Mouse (Mus musculus): Measurements from ENCODE around the gene Tvp23b. TPM values are rescaled to one million over a fixed set of nuclear protein-coding genes. Genes with fewer than 3 reads are reported as not detected.

Tvp23b gene
- total RNA-seq, 1 experiment = 62.5 TPM

DNA sequence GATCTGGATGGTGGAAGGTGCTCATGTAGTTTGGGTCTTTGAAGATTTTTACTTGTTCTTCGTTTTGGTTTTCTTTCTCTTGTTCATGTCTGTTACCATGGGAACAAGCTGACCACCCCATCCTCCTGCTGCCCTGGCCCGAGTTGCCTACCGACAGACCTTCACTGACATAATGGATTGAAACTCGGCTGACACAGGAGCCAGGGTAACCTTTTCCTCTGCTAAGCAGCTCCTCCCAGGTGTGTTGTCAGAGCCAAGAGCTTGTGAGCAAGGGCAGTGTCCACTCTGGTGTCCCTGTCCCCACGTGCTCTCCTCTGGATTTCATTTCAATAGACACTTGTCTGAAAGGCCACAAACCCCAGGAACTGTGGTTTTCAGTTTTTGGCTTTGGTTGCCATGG lies 59.7 kb downstream of the Tvp23b start:
- Histone ChIP-seq H3K4me3 (ENCODE audit: insufficient read depth in 1 of 2, low read depth in 1 of 2, low read length in 2 of 2, poor library complexity in 1 of 2, severe bottlenecking in 1 of 2) (no peak overlapping the region), H3K36me3 (ENCODE audit: control insufficient read depth, insufficient read depth, low read length, poor library complexity, severe bottlenecking) (no peaks in the 10 kb centered on the region), H3K9me3 (ENCODE audit: control insufficient read depth, insufficient read depth, low read depth, low read length) (no peaks in the 10 kb centered on the region), H3K9ac (ENCODE audit: insufficient read depth, low read depth, low read length, poor library complexity, severe bottlenecking) (no peak overlapping the region), H3K27ac (ENCODE audit: insufficient read depth, low read depth, low read length, poor library complexity, severe bottlenecking) (no peak overlapping the region), H3K4me1 (ENCODE audit: control insufficient read depth in 2 of 2, insufficient read depth in 2 of 2, low read length in 2 of 2, poor library complexity in 1 of 2) (no peaks in the 10 kb centered on the region)
- DNase-seq (ENCODE audit: low read depth, low spot score) = no peak
- in situ Hi-C loops (cut with MboI; ENCODE audit: low sequenced_read_pairs in 2 of 2, unreplicated experiment in 2 of 2) = no loop called here
- TF ChIP-seq ZNF384 (IDR thresholded peaks at IDR 0.05; ENCODE audit: low read depth, low read length) (no peak), HCFC1 (IDR thresholded peaks at IDR 0.05; ENCODE audit: borderline replicate concordance, insufficient read depth, low read length) (no peak), CHD2 (IDR thresholded peaks at IDR 0.05; ENCODE audit: low read depth, low read length) (no peak), MAFK (IDR thresholded peaks at IDR 0.05; ENCODE audit: insufficient read depth, low read depth, low read length) (no peak), ZC3H11A (IDR thresholded peaks at IDR 0.05; ENCODE audit: borderline replicate concordance, low read depth, low read length) (no peak)

DNA sequence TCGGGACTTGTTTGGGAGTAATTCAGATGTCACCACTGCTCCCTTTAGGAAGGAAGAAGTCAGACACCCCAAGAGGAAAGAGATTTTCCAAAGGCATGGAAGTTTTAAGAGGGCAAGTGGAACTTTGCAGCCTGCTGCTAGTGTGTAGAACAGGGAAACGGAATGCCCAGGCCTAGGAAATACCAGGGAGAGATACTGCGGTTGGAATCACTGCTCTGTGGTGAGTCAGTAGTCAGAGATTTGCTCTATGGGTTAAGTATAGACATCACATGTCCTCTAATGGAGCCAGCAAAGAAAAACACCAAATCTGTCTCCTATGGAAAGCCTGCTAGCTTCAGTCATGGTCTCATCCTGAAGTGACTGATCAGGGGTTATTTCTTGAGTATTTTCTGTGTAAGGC lies 60.9 kb downstream of the Tvp23b start:
- Histone ChIP-seq H3K27ac (ENCODE audit: insufficient read depth, low read depth, low read length, poor library complexity, severe bottlenecking) (no peak overlapping the region), H3K4me1 (ENCODE audit: control insufficient read depth in 2 of 2, insufficient read depth in 2 of 2, low read length in 2 of 2, poor library complexity in 1 of 2) (no peaks in the 10 kb centered on the region), H3K9me3 (ENCODE audit: control insufficient read depth, insufficient read depth, low read depth, low read length) (no peaks in the 10 kb centered on the region), H3K4me3 (ENCODE audit: insufficient read depth in 1 of 2, low read depth in 1 of 2, low read length in 2 of 2, poor library complexity in 1 of 2, severe bottlenecking in 1 of 2) (peak overlapping the region in 1 of 2 experiments; percentile 26; a peak in 1 of 4 replicates), H3K36me3 (ENCODE audit: control insufficient read depth, insufficient read depth, low read length, poor library complexity, severe bottlenecking) (no peaks in the 10 kb centered on the region), H3K9ac (ENCODE audit: insufficient read depth, low read depth, low read length, poor library complexity, severe bottlenecking) (no peak overlapping the region; the same call in 1 of the 2 replicates)
- TF ChIP-seq MAFK (IDR thresholded peaks at IDR 0.05; ENCODE audit: insufficient read depth, low read depth, low read length) = no peak
- TF ChIP-seq ZNF384 (IDR thresholded peaks at IDR 0.05; ENCODE audit: low read depth, low read length) = no peak
- DNase-seq (ENCODE audit: low read depth, low spot score) = no peak
- in situ Hi-C loops (cut with MboI; ENCODE audit: low sequenced_read_pairs in 2 of 2, unreplicated experiment in 2 of 2) = no loop called here

DNA sequence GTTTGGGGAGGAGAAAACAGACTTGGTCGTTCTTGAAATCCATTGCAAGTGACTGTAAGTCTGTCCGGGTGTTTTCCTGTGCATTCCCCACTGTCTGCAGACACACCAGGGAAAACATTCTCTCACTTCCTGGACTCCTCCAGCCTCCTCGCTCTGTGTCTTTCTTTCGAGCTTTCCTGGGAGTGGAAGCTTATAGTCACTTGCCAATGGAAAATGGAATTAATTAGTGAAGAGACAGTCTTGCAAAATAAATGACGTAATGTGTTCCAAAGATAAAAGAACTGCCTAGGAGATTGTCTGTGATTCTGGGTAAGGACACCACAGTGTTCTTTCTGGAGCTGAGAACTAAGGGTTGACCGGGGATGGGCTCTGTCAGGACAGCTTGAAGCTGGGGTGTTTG lies 64.3 kb downstream of the Tvp23b start:
- DNase-seq (ENCODE audit: low read depth, low spot score) = no peak
- Histone ChIP-seq H3K9me3 (ENCODE audit: control insufficient read depth, insufficient read depth, low read depth, low read length) (no peaks in the 10 kb centered on the region), H3K9ac (ENCODE audit: insufficient read depth, low read depth, low read length, poor library complexity, severe bottlenecking) (no peak overlapping the region), H3K36me3 (ENCODE audit: control insufficient read depth, insufficient read depth, low read length, poor library complexity, severe bottlenecking) (no peaks in the 10 kb centered on the region), H3K4me1 (ENCODE audit: control insufficient read depth in 2 of 2, insufficient read depth in 2 of 2, low read length in 2 of 2, poor library complexity in 1 of 2) (no peaks in the 10 kb centered on the region), H3K4me3 (ENCODE audit: insufficient read depth in 1 of 2, low read depth in 1 of 2, low read length in 2 of 2, poor library complexity in 1 of 2, severe bottlenecking in 1 of 2) (no peak overlapping the region), H3K27ac (ENCODE audit: insufficient read depth, low read depth, low read length, poor library complexity, severe bottlenecking) (no peak overlapping the region)
- TF ChIP-seq CHD2 (IDR thresholded peaks at IDR 0.05; ENCODE audit: low read depth, low read length) (no peak), MAFK (IDR thresholded peaks at IDR 0.05; ENCODE audit: insufficient read depth, low read depth, low read length) (no peak), ZNF384 (IDR thresholded peaks at IDR 0.05; ENCODE audit: low read depth, low read length) (no peak), HCFC1 (IDR thresholded peaks at IDR 0.05; ENCODE audit: borderline replicate concordance, insufficient read depth, low read length) (no peak), ZC3H11A (IDR thresholded peaks at IDR 0.05; ENCODE audit: borderline replicate concordance, low read depth, low read length) (no peak)
- in situ Hi-C loops (cut with MboI; ENCODE audit: low sequenced_read_pairs in 2 of 2, unreplicated experiment in 2 of 2) = no loop called here

- TF ChIP-seq ZC3H11A (IDR thresholded peaks at IDR 0.05; ENCODE audit: borderline replicate concordance, low read depth, low read length) = no peak
- TF ChIP-seq HCFC1 (IDR thresholded peaks at IDR 0.05; ENCODE audit: borderline replicate concordance, insufficient read depth, low read length) = no peak
- no peak for TF ChIP-seq MAFK (IDR thresholded peaks at IDR 0.05; ENCODE audit: insufficient read depth, low read depth, low read length)
- TF ChIP-seq CHD2 (IDR thresholded peaks at IDR 0.05; ENCODE audit: low read depth, low read length) = no peak
- TF ChIP-seq ZNF384 (IDR thresholded peaks at IDR 0.05; ENCODE audit: low read depth, low read length) = no peak
- H3K4me1 ChIP-seq (ENCODE audit: control insufficient read depth in 2 of 2, insufficient read depth in 2 of 2, low read length in 2 of 2, poor library complexity in 1 of 2) = no peaks in the 10 kb centered on the region
- in situ Hi-C loops (cut with MboI; ENCODE audit: low sequenced_read_pairs in 2 of 2, unreplicated experiment in 2 of 2) = no loop called here
- no peak overlapping the region for H3K4me3 ChIP-seq (ENCODE audit: insufficient read depth in 1 of 2, low read depth in 1 of 2, low read length in 2 of 2, poor library complexity in 1 of 2, severe bottlenecking in 1 of 2)
- no peak overlapping the region for H3K27ac ChIP-seq (ENCODE audit: insufficient read depth, low read depth, low read length, poor library complexity, severe bottlenecking)
- DNase-seq (ENCODE audit: low read depth, low spot score) = no peak
- H3K9ac ChIP-seq (ENCODE audit: insufficient read depth, low read depth, low read length, poor library complexity, severe bottlenecking) = no peak overlapping the region
- no peaks in the 10 kb centered on the region for H3K36me3 ChIP-seq (ENCODE audit: control insufficient read depth, insufficient read depth, low read length, poor library complexity, severe bottlenecking)
- H3K9me3 ChIP-seq (ENCODE audit: control insufficient read depth, insufficient read depth, low read depth, low read length) = no peaks in the 10 kb centered on the region
Measured at GRCm38 (mm10) chr11:62945514-62945913, 66.3 kb downstream of the Tvp23b start.

GRCm38 (mm10) chr11:62949548-62949947 lies 70.3 kb downstream of the Tvp23b start:
- H3K36me3 ChIP-seq (ENCODE audit: control insufficient read depth, insufficient read depth, low read length, poor library complexity, severe bottlenecking) = no peaks in the 10 kb centered on the region
- no peak for DNase-seq (ENCODE audit: low read depth, low spot score)
- in situ Hi-C loops (cut with MboI; ENCODE audit: low sequenced_read_pairs in 2 of 2, unreplicated experiment in 2 of 2) = no loop called here

More at GRCm38 (mm10) chr11:62949548-62949947, 70.3 kb downstream of the Tvp23b start:
- H3K9ac ChIP-seq (ENCODE audit: insufficient read depth, low read depth, low read length, poor library complexity, severe bottlenecking) = no peak overlapping the region
- peaks cover 2 to 10% of the 10 kb centered on the region in 2 experiments; a peak in 2 of 4 replicates for H3K4me1 ChIP-seq (ENCODE audit: control insufficient read depth in 2 of 2, insufficient read depth in 2 of 2, low read length in 2 of 2, poor library complexity in 1 of 2)
- no peak for TF ChIP-seq MAFK (IDR thresholded peaks at IDR 0.05; ENCODE audit: insufficient read depth, low read depth, low read length)
- no peak for TF ChIP-seq HCFC1 (IDR thresholded peaks at IDR 0.05; ENCODE audit: borderline replicate concordance, insufficient read depth, low read length)
- TF ChIP-seq ZC3H11A (IDR thresholded peaks at IDR 0.05; ENCODE audit: borderline replicate concordance, low read depth, low read length) = no peak
- H3K9me3 ChIP-seq (ENCODE audit: control insufficient read depth, insufficient read depth, low read depth, low read length) = no peaks in the 10 kb centered on the region
- no peak overlapping the region for H3K27ac ChIP-seq (ENCODE audit: insufficient read depth, low read depth, low read length, poor library complexity, severe bottlenecking)
- H3K4me3 ChIP-seq (ENCODE audit: insufficient read depth in 1 of 2, low read depth in 1 of 2, low read length in 2 of 2, poor library complexity in 1 of 2, severe bottlenecking in 1 of 2) = no peak overlapping the region

All from ES-E14 (cell line).